Mouse (Mus musculus) heart, embryonic 16.5 days (tissue): ENCODE measurements around the gene Lmcd1. TPM values are rescaled to one million over a fixed set of nuclear protein-coding genes. Genes with fewer than 3 reads are reported as not detected.

Experiments
- ATAC-seq: fragments of 200-750 bp; cut with Nextera tagmentation; replicated peaks from 2 replicates; pipeline ENCODE4 v1.8.0; 2017; ENCODE audit warnings: moderate number of reproducible peaks; ENCODE audit not compliant: insufficient read depth, low FRiP score; ENCODE audit errors: extremely low read depth
- H3K27ac ChIP-seq: fragments of 300-500 bp; sonication (generic); 2 replicates; pipeline ENCODE4 v1.5.1; 2014; ENCODE audit warnings: mild to moderate bottlenecking, low read length, control low read depth, moderate library complexity
- H3K27me3 ChIP-seq: fragments of 300-500 bp; sonication (generic); 2 replicates; pipeline ENCODE4 v1.6.1; 2014; ENCODE audit warnings: low read length, mixed read lengths; ENCODE audit not compliant: control insufficient read depth, insufficient read depth
- H3K36me3 ChIP-seq: fragments of 300-500 bp; sonication (generic); 2 replicates; pipeline ENCODE4 v1.6.1; 2014; ENCODE audit not compliant: control insufficient read depth, insufficient read depth
- H3K4me1 ChIP-seq: fragments of 300-500 bp; sonication (generic); 2 replicates; pipeline ENCODE4 v1.6.1; 2014; ENCODE audit warnings: low read length, mixed read lengths; ENCODE audit not compliant: control insufficient read depth, insufficient read depth
- H3K4me2 ChIP-seq: fragments of 300-500 bp; sonication (generic); 2 replicates; pipeline ENCODE4 v1.6.1; 2014; ENCODE audit warnings: low read depth, mild to moderate bottlenecking, control low read depth, low read length
- H3K4me3 ChIP-seq: fragments of 300-500 bp; sonication (generic); 2 replicates; pipeline ENCODE4 v1.5.1; 2014; ENCODE audit warnings: mild to moderate bottlenecking, control low read depth, low read length
- H3K9ac ChIP-seq: fragments of 300-500 bp; sonication (generic); 2 replicates; pipeline ENCODE4 v1.6.1; 2014; ENCODE audit warnings: low read length, control low read depth
- H3K9me3 ChIP-seq: fragments of 300-500 bp; sonication (generic); replicated peaks from 2 replicates; pipeline ENCODE4 v1.6.1; 2016; ENCODE audit warnings: low read length; ENCODE audit not compliant: control insufficient read depth
- WGBS: fragments of 180-500 bp; shearing (Covaris S2); extraction: QIAGEN DNeasy Blood & Tissue Kit; methylation state at CpG from one replicate; pipeline ENCODE4 v1.1.7; 2014; 5-methylcytosine and 5-hydroxymethylcytosine counted together
- polyA plus RNA-seq: library from polyadenylated mRNA; unstranded; fragments of >200 nt; fragmentation: Nextera tagmentation; extraction: Ambion mirVana; gene quantifications from 2 replicates; pipeline ENCODE4 v1.2.1, GENCODE M21; 2015

The Lmcd1 gene
- polyA plus RNA-seq, 1 experiment from 2014 or later = 60.2 TPM

DNA sequence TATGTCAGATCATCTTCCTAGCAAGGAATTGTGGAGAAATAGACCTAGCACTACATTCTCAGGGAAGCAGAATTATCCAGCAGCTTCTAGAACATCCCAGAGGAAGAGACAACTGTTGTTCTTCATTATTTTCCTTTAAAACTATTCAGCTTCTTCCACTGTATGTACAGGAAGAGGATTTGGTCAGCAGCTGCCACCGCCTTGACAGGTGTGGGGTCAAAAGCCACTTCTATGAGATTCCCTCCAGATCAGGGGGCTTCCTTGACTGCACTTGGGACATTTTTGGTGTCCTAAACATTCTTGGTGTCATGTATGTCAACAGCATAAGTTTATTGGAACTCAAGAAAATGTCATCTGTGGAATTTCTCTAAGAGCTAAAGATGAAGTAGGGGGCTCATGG, 5.2 kb downstream of the Lmcd1 start:
- H3K27ac ChIP-seq = no peak overlapping the region
- H3K4me1 ChIP-seq = peaks cover 24% of the 10 kb centered on the region

DNA sequence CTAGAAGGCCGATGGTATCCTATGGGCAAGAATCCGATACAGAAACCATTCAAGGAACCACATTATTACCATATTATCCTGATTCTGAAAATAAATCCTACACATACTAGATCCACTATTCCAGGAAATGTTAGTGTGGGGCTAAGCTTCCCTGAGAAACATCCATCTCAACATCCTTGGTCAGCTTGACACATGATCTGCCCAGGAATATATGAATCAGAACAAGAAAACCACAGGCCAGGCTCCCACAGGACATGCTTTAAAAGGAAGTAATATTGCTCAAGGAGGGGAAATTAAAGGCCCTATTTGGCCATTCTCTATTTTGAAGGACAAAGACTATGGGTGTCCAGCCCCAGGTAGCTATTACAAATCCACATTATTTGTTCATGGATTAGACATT, 6.6 kb downstream of the Lmcd1 start:
- no peak overlapping the region for H3K27ac ChIP-seq
- WGBS = 92% methylated on average over 2 of the region's 2 CpGs
- no peak overlapping the region for H3K4me2 ChIP-seq
- no peaks in the 10 kb centered on the region for H3K9me3 ChIP-seq
- no peak overlapping the region for H3K9ac ChIP-seq
- no peak for ATAC-seq
- peaks cover 18% of the 10 kb centered on the region for H3K4me1 ChIP-seq
- H3K4me3 ChIP-seq = no peak overlapping the region
- no peaks in the 10 kb centered on the region for H3K27me3 ChIP-seq
- 0 out of 2 replicates have a peak, but pooled peaks cover 5% of the 10 kb centered on the region for H3K36me3 ChIP-seq

More for the DNA sequence above, 5.2 kb downstream of the Lmcd1 start:
- Histone ChIP-seq H3K4me2 (no peak overlapping the region), H3K36me3 (0 out of 2 replicates have a peak, but pooled peaks cover 3% of the 10 kb centered on the region), H3K27me3 (no peaks in the 10 kb centered on the region), H3K4me3 (no peak overlapping the region), H3K9me3 (no peaks in the 10 kb centered on the region), H3K9ac (no peak overlapping the region)
- WGBS = 90% methylated on average over 1 of the region's 1 CpGs
- no peak for ATAC-seq

DNA sequence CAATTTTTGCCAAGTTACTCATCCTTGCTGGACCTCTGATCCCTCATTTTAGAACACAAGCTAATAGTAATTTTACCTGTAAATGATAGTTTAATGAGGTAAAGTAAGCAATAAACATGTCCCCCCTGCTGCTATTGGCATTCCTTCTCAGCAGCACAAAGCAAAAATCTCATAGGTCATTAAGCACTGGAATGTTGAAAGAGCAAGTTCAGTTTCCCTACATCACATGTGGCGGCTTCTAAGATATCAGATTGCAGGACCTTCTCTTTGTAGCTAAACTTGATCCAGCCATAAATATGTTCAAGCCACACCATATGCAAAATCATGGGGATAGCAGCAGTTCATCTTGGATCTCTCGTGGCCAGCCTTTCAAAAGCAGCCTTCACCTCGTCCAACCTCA, 7.4 kb downstream of the Lmcd1 start:
- Histone ChIP-seq H3K27me3 (no peaks in the 10 kb centered on the region), H3K4me3 (no peak overlapping the region), H3K27ac (no peak overlapping the region), H3K36me3 (peaks cover 9% of the 10 kb centered on the region), H3K4me2 (no peak overlapping the region), H3K9me3 (0 out of 2 replicates have a peak, but pooled peaks cover under 1% of the 10 kb centered on the region), H3K4me1 (peaks cover 11% of the 10 kb centered on the region), H3K9ac (no peak overlapping the region)
- no peak for ATAC-seq
- 62% methylated on average over 3 of the region's 3 CpGs for WGBS

DNA sequence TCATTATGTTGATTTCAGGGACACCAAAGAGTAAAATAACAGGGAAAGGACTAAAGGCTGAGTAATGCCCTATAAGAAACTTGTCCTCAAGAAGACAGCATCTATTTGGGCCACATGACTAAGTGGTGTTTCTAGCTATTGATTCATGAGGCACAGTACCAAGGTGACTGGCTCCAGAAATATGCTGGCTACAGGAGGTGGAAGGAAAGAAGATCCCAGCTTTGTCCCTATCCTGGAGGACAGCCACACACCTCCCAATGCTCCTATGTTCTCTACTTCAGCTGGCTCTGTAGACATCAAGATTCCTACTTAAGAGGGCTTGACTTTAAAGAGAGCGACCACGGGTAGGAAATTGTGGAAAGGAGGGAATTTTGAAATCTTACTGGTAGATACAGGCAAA, 8.4 kb downstream of the Lmcd1 start:
- Histone ChIP-seq H3K27me3 (no peaks in the 10 kb centered on the region), H3K9ac (no peak overlapping the region), H3K4me2 (no peak overlapping the region), H3K4me1 (peaks cover 10% of the 10 kb centered on the region), H3K36me3 (peaks cover 11% of the 10 kb centered on the region), H3K9me3 (0 out of 2 replicates have a peak, but pooled peaks cover 2% of the 10 kb centered on the region), H3K27ac (no peak overlapping the region), H3K4me3 (no peak overlapping the region)
- ATAC-seq = no peak
- WGBS = 88% methylated on average over 2 of the region's 2 CpGs

DNA sequence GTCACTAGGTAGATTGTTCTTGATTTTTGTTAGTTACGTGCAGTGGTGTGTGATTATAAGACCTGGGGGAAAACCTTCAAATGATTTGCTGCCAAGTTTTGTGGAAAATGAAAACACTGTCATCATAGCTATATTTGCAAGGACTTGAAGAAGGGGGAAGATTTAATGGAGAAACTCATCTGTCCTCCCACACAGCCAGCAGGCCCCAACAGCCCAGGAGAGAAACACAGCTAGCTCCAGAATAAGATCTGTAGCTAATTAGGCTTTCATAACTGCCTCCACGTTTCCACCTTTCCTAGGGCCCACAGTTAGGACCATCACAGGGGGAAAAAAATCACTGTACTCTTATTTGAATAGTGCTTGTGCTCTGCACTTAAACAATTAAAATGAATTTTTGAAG, 10.5 kb downstream of the Lmcd1 start:
- no peak for ATAC-seq

DNA sequence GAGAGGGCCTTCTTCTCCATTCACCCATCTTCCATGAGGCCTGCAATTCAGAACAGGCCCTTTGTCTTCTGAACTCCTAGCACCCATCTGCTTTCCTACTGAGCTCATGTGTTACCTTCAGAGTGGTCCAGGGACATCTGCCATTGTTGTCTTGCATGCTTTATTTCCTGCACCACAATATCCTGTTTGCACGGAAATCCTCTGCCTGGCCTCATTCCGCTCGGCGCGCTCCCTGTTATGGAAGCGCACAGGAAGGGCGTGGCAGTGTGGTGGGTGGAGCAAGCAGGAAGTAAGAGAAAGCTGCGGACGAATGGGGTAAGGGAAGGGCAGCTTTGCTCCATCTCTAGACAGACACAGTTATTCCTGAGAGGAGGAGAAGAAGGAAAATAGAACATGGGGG, 14.1 kb downstream of the Lmcd1 start:
- ATAC-seq = no peak
- Histone ChIP-seq H3K9ac (no peak overlapping the region), H3K4me2 (no peak overlapping the region), H3K9me3 (0 out of 2 replicates have a peak, but pooled peaks cover 2% of the 10 kb centered on the region), H3K4me3 (no peak overlapping the region), H3K27ac (no peak overlapping the region; the same call in 1 of the 2 replicates), H3K36me3 (peaks cover 14% of the 10 kb centered on the region), H3K4me1 (peaks cover 8% of the 10 kb centered on the region; the same call in 1 of the 2 replicates), H3K27me3 (no peaks in the 10 kb centered on the region)
- 82% methylated on average over 9 of the region's 9 CpGs for WGBS

More for the DNA sequence above, 10.5 kb downstream of the Lmcd1 start:
- Histone ChIP-seq H3K4me3 (no peak overlapping the region), H3K27me3 (no peaks in the 10 kb centered on the region), H3K9ac (no peak overlapping the region), H3K27ac (no peak overlapping the region), H3K36me3 (peaks cover 15% of the 10 kb centered on the region), H3K9me3 (0 out of 2 replicates have a peak, but pooled peaks cover 2% of the 10 kb centered on the region), H3K4me1 (peaks cover 2% of the 10 kb centered on the region; the same call in 1 of the 2 replicates), H3K4me2 (no peak overlapping the region)
- 74% methylated on average over 2 of the region's 2 CpGs for whole genome bisulfite sequencing

DNA sequence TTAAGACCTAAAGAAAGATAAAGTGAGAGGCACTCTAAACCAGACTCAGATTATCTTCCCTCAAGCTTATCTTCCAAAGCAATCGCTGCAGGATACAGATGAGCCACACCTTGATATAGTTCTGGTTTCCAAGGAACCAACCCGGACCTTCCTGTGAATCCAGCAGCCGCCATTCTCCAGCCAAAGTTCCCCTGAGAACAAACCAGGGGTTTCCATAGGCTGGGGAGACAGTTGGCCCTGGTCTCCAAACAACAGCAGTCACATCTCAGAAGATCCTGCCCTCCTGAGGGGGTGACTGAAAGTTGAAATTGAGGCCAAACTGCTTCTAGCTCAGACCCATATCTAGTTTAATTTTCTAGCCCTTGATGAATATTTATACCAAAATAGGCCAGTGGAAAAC, 14.7 kb downstream of the Lmcd1 start:
- 81% methylated on average over 3 of the region's 3 CpGs for WGBS

DNA sequence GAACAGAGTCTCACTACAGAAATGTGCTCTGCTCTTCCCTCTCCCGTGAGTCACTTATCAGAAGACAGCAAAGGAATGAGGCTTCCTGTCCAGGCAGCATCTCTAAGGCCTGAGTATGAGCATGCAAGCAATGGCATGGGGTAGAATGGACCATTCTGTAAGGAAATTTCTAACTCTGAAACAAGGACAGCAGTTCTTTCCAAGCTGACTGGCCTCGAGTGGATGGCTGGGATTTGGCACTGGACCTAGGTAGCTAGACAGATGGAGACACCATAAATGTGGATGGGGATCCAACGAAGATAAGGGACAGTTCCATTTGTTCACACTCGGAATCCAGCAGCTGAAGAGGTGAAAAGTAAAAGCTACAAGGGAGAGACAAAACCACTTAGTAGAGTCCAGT, 17.6 kb downstream of the Lmcd1 start:
- Histone ChIP-seq H3K9ac (no peak overlapping the region), H3K27me3 (no peaks in the 10 kb centered on the region), H3K36me3 (peaks cover 6% of the 10 kb centered on the region), H3K9me3 (no peaks in the 10 kb centered on the region), H3K27ac (no peak overlapping the region), H3K4me2 (no peak overlapping the region), H3K4me1 (peaks cover 31% of the 10 kb centered on the region), H3K4me3 (no peak overlapping the region)
- WGBS = 64% methylated on average over 4 of the region's 4 CpGs
- no peak for ATAC-seq

More for the DNA sequence above, 14.7 kb downstream of the Lmcd1 start:
- Histone ChIP-seq H3K4me1 (peaks cover 14% of the 10 kb centered on the region), H3K27me3 (no peaks in the 10 kb centered on the region), H3K9ac (no peak overlapping the region), H3K4me3 (no peak overlapping the region), H3K9me3 (0 out of 2 replicates have a peak, but pooled peaks cover 2% of the 10 kb centered on the region), H3K36me3 (peaks cover 14% of the 10 kb centered on the region), H3K27ac (peak overlapping the region; percentile 42; the same call in 1 of the 2 replicates), H3K4me2 (no peak overlapping the region)
- no peak for ATAC-seq

DNA sequence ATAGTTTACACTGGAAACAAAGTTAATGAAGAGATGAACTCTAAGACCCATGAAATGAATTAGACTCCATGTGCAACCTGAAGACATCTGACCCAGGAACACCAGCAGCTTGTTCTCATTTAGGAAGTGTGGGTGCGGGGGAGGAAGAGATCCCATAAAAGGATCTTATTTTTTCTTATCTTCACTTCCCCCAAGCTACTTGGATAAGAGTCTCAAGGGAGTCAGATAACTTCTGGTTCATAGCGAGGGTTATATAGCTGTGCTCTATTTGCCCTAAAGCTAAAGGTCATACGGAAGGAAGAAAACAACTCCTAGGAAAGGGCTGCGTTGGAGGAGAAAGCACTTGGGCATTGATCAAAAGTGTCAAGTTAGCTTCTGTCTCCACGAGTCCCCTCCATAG, 19.8 kb downstream of the Lmcd1 start:
- WGBS = 29% methylated on average over 5 of the region's 5 CpGs
- Histone ChIP-seq H3K9ac (no peak overlapping the region), H3K4me1 (peaks cover 31% of the 10 kb centered on the region), H3K36me3 (peaks cover 2% of the 10 kb centered on the region; the same call in 1 of the 2 replicates), H3K27ac (no peak overlapping the region), H3K27me3 (no peaks in the 10 kb centered on the region), H3K4me3 (no peak overlapping the region), H3K4me2 (no peak overlapping the region), H3K9me3 (no peaks in the 10 kb centered on the region)
- ATAC-seq = no peak
